Mouse (Mus musculus) forebrain, embryonic 12.5 days (tissue): ENCODE measurements around the gene Iqcf6. TPM values are rescaled to one million over a fixed set of nuclear protein-coding genes. Genes with fewer than 3 reads are reported as not detected.
"Not testable (repeated sequence)": the region's sequence is repeated elsewhere in the genome, so short reads cannot be mapped to it uniquely, and the experiment has no call there.

Experiments
- ATAC-seq: fragments of 200-750 bp; cut with Nextera tagmentation; 2 replicates; pipeline ENCODE4 v1.8.0; 2017; ENCODE audit warnings: moderate TSS enrichment; ENCODE audit not compliant: low FRiP score
- H3K27ac ChIP-seq: fragments of 300-500 bp; sonication (generic); 2 replicates; pipeline ENCODE4 v1.5.1; 2016; ENCODE audit warnings: mild to moderate bottlenecking
- H3K27me3 ChIP-seq: fragments of 300-500 bp; sonication (generic); 2 replicates; pipeline ENCODE4 v1.6.1; 2016; ENCODE audit warnings: mild to moderate bottlenecking
- H3K36me3 ChIP-seq: fragments of 300-500 bp; sonication (generic); replicated peaks from 2 replicates; pipeline ENCODE4 v1.6.1; 2016; ENCODE audit warnings: mild to moderate bottlenecking
- H3K4me1 ChIP-seq: fragments of 300-500 bp; sonication (generic); 2 replicates; pipeline ENCODE4 v1.6.1; 2016
- H3K4me2 ChIP-seq: fragments of 300-500 bp; sonication (generic); 2 replicates; pipeline ENCODE4 v1.6.1; 2016; ENCODE audit warnings: mild to moderate bottlenecking, moderate library complexity
- H3K4me3 ChIP-seq: fragments of 300-500 bp; sonication (generic); replicated peaks from 2 replicates; pipeline ENCODE4 v1.5.1; 2016; ENCODE audit warnings: mild to moderate bottlenecking
- H3K9ac ChIP-seq: fragments of 300-500 bp; sonication (generic); 2 replicates; pipeline ENCODE4 v1.6.1; 2016; ENCODE audit warnings: mild to moderate bottlenecking
- H3K9me3 ChIP-seq: fragments of 300-500 bp; sonication (generic); 2 replicates; pipeline ENCODE4 v1.6.1; 2016
- WGBS: fragments of 180-500 bp; shearing (Covaris S2); methylation state at CpG from one replicate; pipeline ENCODE4 v1.1.7; 2016; 5-methylcytosine and 5-hydroxymethylcytosine counted together
- polyA plus RNA-seq: library from polyadenylated mRNA; unstranded; fragments of >200 nt; fragmentation: Nextera tagmentation; extraction: Ambion mirVana; gene quantifications from 2 replicates; pipeline ENCODE4 v1.2.1, GENCODE M21; 2016

Iqcf6 gene
- polyA plus RNA-seq, 1 experiment from 2014 or later, result not detected

GRCm38 (mm10) chr9:106627796-106628195 lies 1.4 kb downstream of the Iqcf6 start:
- not testable (repeated sequence) for H3K4me2 ChIP-seq, H3K4me1 ChIP-seq, H3K9me3 ChIP-seq, H3K36me3 ChIP-seq, H3K27ac ChIP-seq, H3K4me3 ChIP-seq, H3K9ac ChIP-seq, ATAC-seq, H3K27me3 ChIP-seq
- 33% methylated on average over 8 of the region's 8 CpGs for WGBS

- no peak overlapping the region for H3K9ac ChIP-seq
- H3K36me3 ChIP-seq, result no peaks in the 10 kb centered on the region
- no peaks in the 10 kb centered on the region for H3K4me1 ChIP-seq
- 68% methylated on average over 5 of the region's 5 CpGs for WGBS
- no peaks in the 10 kb centered on the region for H3K9me3 ChIP-seq
- no peak for ATAC-seq
- no peak overlapping the region for H3K4me2 ChIP-seq
- H3K27ac ChIP-seq, result no peak overlapping the region
- no peak overlapping the region for H3K4me3 ChIP-seq
- H3K27me3 ChIP-seq, result no peaks in the 10 kb centered on the region
These were observed 5.8 kb downstream of the Iqcf6 start for GRCm38 (mm10) chr9:106632185-106632584.

- WGBS, result 93% methylated on average over 8 of the region's 8 CpGs
- no peaks in the 10 kb centered on the region for H3K4me1 ChIP-seq
These were observed 11.8 kb downstream of the Iqcf6 start for GRCm38 (mm10) chr9:106638154-106638553.

GRCm38 (mm10) chr9:106641346-106641745 lies 15.0 kb downstream of the Iqcf6 start:
- Histone ChIP-seq H3K4me1 (no peaks in the 10 kb centered on the region), H3K4me3 (no peak overlapping the region), H3K36me3 (no peaks in the 10 kb centered on the region), H3K4me2 (no peak overlapping the region), H3K9me3 (no peaks in the 10 kb centered on the region), H3K27ac (no peak overlapping the region), H3K9ac (no peak overlapping the region), H3K27me3 (no peaks in the 10 kb centered on the region)
- WGBS, result 55% methylated on average over 5 of the region's 5 CpGs
- no peak for ATAC-seq

More at GRCm38 (mm10) chr9:106638154-106638553, 11.8 kb downstream of the Iqcf6 start:
- H3K9me3 ChIP-seq, result no peaks in the 10 kb centered on the region
- no peak for ATAC-seq
- no peak overlapping the region for H3K9ac ChIP-seq
- no peak overlapping the region for H3K4me3 ChIP-seq
- H3K27ac ChIP-seq, result no peak overlapping the region
- H3K27me3 ChIP-seq, result no peaks in the 10 kb centered on the region
- H3K36me3 ChIP-seq, result no peaks in the 10 kb centered on the region
- H3K4me2 ChIP-seq, result no peak overlapping the region

GRCm38 (mm10) chr9:106643128-106643527 lies 16.7 kb downstream of the Iqcf6 start:
- Histone ChIP-seq H3K27ac (no peak overlapping the region), H3K4me3 (no peak overlapping the region), H3K9me3 (no peaks in the 10 kb centered on the region), H3K4me2 (no peak overlapping the region), H3K36me3 (no peaks in the 10 kb centered on the region), H3K9ac (no peak overlapping the region), H3K4me1 (no peaks in the 10 kb centered on the region), H3K27me3 (no peaks in the 10 kb centered on the region)
- WGBS, result 34% methylated on average over 7 of the region's 7 CpGs
- 0 out of 2 replicates have a peak, but pooled peaks have one; percentile 53 for ATAC-seq

GRCm38 (mm10) chr9:106643787-106644186 lies 17.4 kb downstream of the Iqcf6 start:
- WGBS, result 76% methylated on average over 6 of the region's 6 CpGs
- H3K4me1 ChIP-seq, result no peaks in the 10 kb centered on the region
- no peak overlapping the region for H3K4me3 ChIP-seq
- no peak overlapping the region for H3K9ac ChIP-seq
- no peak overlapping the region for H3K4me2 ChIP-seq
- no peaks in the 10 kb centered on the region for H3K36me3 ChIP-seq
- no peak overlapping the region for H3K27ac ChIP-seq
- H3K27me3 ChIP-seq, result no peaks in the 10 kb centered on the region
- no peak for ATAC-seq
- no peaks in the 10 kb centered on the region for H3K9me3 ChIP-seq

- no peak overlapping the region for H3K4me2 ChIP-seq
- no peaks in the 10 kb centered on the region for H3K9me3 ChIP-seq
- H3K4me1 ChIP-seq, result no peaks in the 10 kb centered on the region
- no peak for ATAC-seq
- no peaks in the 10 kb centered on the region for H3K27me3 ChIP-seq
- no peak overlapping the region for H3K9ac ChIP-seq
- WGBS, result 81% methylated on average over 9 of the region's 9 CpGs
- no peaks in the 10 kb centered on the region for H3K36me3 ChIP-seq
- H3K4me3 ChIP-seq, result no peak overlapping the region
- no peak overlapping the region for H3K27ac ChIP-seq
These were observed 19.4 kb downstream of the Iqcf6 start for GRCm38 (mm10) chr9:106645684-106646271.

GRCm38 (mm10) chr9:106647226-106647625 lies 20.8 kb downstream of the Iqcf6 start:
- ATAC-seq, result no peak
- H3K9me3 ChIP-seq, result no peaks in the 10 kb centered on the region
- 74% methylated on average over 27 of the region's 27 CpGs for WGBS
- no peak overlapping the region for H3K4me3 ChIP-seq
- no peaks in the 10 kb centered on the region for H3K27me3 ChIP-seq
- no peak overlapping the region for H3K9ac ChIP-seq
- no peaks in the 10 kb centered on the region for H3K36me3 ChIP-seq
- H3K4me1 ChIP-seq, result no peaks in the 10 kb centered on the region
- H3K4me2 ChIP-seq, result no peak overlapping the region
- H3K27ac ChIP-seq, result no peak overlapping the region

- 76% methylated on average over 1 of the region's 1 CpGs for WGBS
- peaks cover 12% of the 10 kb centered on the region for H3K4me1 ChIP-seq
- H3K36me3 ChIP-seq, result no peaks in the 10 kb centered on the region
- peaks cover 33% of the 10 kb centered on the region for H3K27me3 ChIP-seq
- H3K9me3 ChIP-seq, result no peaks in the 10 kb centered on the region
- no peak for ATAC-seq
- no peak overlapping the region for H3K27ac ChIP-seq
- no peak overlapping the region for H3K4me3 ChIP-seq
- no peak overlapping the region for H3K4me2 ChIP-seq
- H3K9ac ChIP-seq, result no peak overlapping the region
These were observed 26.3 kb downstream of the Iqcf6 start for GRCm38 (mm10) chr9:106652720-106653119.

- 0 out of 2 replicates have a peak within 1 kb of the TSS, but pooled peaks have one; percentile 25 for H3K27ac ChIP-seq
- peaks cover 17% of the 10 kb centered on the region for H3K4me1 ChIP-seq
- H3K4me2 ChIP-seq, result peak within 1 kb of the TSS; percentile 77
These were observed 29.7 kb downstream of the Iqcf6 start, which contains the start of gene Grm2 for GRCm38 (mm10) chr9:106655884-106656720. Gene Grm2 (minus strand): TSS chr9:106656082.

GRCm38 (mm10) chr9:106656820-106657219 lies 30.4 kb downstream of the Iqcf6 start:
- ATAC-seq, result no peak

More at GRCm38 (mm10) chr9:106655884-106656720, 29.7 kb downstream of the Iqcf6 start, which contains the start of gene Grm2:
- WGBS, result 1% methylated on average over 32 of the region's 44 CpGs
- Histone ChIP-seq H3K9ac (peak within 1 kb of the TSS; percentile 49), H3K27me3 (peaks cover 33% of the 10 kb centered on the region), H3K36me3 (0 out of 2 replicates have a peak, but pooled peaks cover 13% of the 10 kb centered on the region), H3K9me3 (no peaks in the 10 kb centered on the region), H3K4me3 (peak within 1 kb of the TSS; percentile 47)
- peak; percentile 70 for ATAC-seq

GRCm38 (mm10) chr9:106657592-106657991 lies 31.2 kb downstream of the Iqcf6 start:
- no peak for ATAC-seq
- Histone ChIP-seq H3K9me3 (no peaks in the 10 kb centered on the region), H3K4me2 (no peak overlapping the region), H3K27ac (no peak overlapping the region), H3K27me3 (peaks cover 33% of the 10 kb centered on the region), H3K9ac (no peak overlapping the region), H3K36me3 (peaks cover 19% of the 10 kb centered on the region), H3K4me1 (peaks cover 17% of the 10 kb centered on the region), H3K4me3 (no peak overlapping the region)
- 42% methylated on average over 5 of the region's 5 CpGs for WGBS

More at GRCm38 (mm10) chr9:106656820-106657219, 30.4 kb downstream of the Iqcf6 start:
- Histone ChIP-seq H3K36me3 (peaks cover 15% of the 10 kb centered on the region), H3K27ac (no peak overlapping the region), H3K4me2 (no peak overlapping the region), H3K9me3 (no peaks in the 10 kb centered on the region), H3K9ac (no peak overlapping the region), H3K4me3 (no peak overlapping the region), H3K4me1 (peaks cover 17% of the 10 kb centered on the region), H3K27me3 (peaks cover 33% of the 10 kb centered on the region)
- WGBS, result 45% methylated on average over 5 of the region's 5 CpGs
